Mouse (Mus musculus) thymus, postnatal 0 days (tissue): Measurements from ENCODE around the gene Pxn. TPM values are rescaled to one million over a fixed set of nuclear protein-coding genes. Genes with fewer than 3 reads are reported as not detected.
A peak's percentile ranks its signal among the peaks of the same experiment; 100 is the strongest.
"Not testable (repeated sequence)": the region's sequence is repeated elsewhere in the genome, so short reads cannot be mapped to it uniquely, and the experiment has no call there.

Source experiments
- DNase-seq: peaks from one replicate; pipeline ENCODE4 v3.0.0-alpha.2; 2015; ENCODE audit warnings: low spot score
- polyA plus RNA-seq: library from polyadenylated mRNA; unstranded; fragments of >200 nt; fragmentation: Nextera tagmentation; extraction: Ambion mirVana; gene quantifications from 2 replicates; pipeline ENCODE4 v1.2.1, GENCODE M21; 2015

Pxn gene
- polyA plus RNA-seq, 1 experiment from 2014 or later = 40.2 TPM

DNA sequence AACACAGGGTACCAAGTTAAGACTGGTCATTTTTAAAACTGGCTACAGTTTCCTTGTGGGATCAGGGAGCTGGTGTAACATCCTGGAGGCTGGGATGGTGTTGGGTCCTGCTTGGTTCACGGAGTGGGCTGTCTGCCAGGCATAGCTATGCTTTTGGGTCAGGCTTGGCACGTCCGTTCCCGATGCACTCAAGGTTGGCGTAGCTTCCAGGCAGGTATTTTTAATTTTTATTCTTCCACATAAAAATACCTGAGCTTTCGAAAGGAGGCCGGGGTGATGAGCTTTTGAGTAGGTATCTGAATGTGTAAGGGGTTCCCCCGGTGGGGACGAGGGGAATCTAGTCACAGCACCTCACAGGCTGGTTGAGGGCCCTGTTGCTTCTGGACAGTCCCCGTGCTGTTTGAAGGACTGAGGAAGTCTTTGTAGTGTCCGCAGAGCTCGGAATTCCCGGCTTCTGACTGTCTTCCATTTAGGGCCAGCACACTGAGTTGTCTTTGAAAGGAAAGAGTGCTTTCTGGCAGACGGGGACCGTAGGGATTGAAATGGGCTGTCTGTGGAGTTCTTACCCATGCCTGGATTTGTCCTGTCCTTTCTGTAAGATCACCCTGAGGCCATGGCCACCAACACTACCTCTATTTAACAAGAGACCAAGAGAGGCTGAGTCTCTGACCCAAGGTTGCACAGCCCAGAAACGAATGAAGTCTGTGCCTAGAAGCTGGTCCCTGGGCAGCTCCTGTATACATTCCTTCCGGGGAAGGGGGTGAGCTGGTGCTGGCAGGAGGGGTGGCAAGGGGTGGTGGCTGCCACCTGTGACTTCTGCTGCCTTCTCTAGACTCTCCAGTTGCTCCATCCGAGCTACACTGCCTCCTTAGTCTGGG lies 1.7 kb downstream of the Pxn start:
- peak; percentile 45 for DNase-seq

DNA sequence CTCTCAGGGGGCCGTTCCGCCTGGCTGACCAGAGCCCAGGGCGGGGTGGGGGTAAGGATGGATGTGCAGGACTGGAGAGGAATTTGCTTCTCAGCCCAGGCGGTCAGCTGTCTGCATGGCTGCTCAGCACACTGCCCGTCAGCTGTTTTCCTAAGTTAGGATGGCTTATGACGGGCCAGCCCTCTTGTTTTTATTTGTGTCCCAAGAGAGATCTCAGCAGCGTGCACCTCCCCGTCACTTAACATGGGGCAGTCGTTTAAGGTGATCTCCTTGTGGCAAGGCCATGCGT lies 2.3 kb downstream of the Pxn start:
- no peak for DNase-seq

DNA sequence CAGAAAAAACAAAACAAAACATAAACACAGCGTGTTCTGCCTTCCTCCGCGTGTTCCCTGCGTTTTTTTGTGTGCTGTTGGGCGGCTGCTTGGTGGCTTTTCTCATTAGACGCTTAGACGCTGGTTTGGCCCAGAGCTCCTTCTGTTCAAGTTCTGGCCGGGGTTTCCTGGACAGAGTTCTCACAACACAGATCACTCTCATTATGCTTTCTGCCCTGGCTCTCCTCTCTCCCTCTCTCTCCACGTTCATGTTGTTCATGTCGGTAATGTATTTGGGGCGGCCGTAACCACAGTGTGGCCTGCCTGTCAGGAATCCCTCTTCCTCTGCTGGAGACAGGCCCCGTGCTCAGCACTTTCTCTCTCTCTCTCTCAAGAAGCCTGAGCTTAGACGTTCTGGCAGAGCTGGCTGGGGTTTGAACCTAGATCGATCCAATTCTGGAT lies 2.9 kb downstream of the Pxn start:
- DNase-seq = no peak

DNA sequence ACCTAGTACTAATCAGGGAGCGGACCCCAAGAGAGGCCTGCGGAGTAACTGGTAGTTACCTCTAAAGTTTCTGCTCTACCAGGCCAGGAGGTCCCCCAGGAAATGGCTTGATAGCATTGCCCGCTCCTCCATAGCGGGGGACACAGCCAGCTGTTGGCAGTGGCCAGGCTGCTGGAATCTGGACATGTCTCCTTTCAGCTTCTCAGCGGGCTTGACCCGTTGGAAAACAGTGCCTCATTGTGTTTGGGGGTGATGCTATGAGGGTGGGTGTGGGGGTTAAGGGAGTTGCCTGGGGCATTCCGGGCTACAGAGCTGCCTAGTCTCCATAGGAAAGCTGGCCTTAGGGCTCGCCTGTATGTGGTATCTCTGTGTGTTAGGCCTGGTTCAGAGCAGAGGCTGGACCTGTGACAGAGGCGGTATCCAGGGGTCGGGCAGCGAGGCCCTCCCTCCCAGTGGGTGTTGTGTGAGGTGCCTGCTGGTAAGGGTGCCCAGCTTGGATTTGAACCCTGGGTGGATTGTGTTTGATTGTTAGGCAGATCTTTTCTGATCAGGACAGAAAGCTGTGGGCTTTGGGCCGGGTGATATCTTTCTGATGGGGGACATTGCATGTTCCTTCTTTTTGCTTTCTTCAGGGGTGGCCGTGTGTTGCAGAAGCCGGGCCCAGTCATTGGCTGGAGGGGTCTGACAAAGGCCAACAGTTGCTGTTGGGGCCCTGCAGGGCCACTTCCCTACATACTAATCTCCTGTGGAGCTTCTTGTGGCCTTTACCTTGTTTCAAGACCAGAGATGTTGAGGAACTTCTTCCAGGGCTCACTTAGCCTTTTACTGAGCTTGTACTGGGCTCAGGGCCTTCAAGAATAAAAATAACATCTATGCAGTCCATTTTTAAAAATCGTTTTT lies 3.6 kb downstream of the Pxn start:
- DNase-seq = no peak

DNA sequence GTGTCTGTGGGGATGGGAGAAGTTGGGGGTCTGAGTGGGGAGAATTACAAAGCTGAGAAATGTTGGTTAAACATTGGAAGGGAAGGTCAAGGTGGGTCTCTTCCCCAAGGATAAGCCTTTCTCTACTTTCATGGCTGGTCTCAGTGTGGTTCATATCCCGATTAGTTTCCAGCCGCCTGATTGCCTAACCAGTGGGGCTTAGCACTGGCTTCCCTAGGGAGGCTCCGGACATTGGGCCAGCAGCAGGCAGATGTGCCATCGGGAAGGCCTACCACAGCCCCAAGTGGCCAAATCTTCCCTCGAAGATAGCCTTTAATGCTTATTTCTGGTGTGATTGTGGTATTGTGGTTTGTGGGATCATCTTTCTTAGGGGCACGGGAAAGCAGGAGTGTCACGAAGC lies 5.9 kb downstream of the Pxn start:
- DNase-seq = no peak

DNA sequence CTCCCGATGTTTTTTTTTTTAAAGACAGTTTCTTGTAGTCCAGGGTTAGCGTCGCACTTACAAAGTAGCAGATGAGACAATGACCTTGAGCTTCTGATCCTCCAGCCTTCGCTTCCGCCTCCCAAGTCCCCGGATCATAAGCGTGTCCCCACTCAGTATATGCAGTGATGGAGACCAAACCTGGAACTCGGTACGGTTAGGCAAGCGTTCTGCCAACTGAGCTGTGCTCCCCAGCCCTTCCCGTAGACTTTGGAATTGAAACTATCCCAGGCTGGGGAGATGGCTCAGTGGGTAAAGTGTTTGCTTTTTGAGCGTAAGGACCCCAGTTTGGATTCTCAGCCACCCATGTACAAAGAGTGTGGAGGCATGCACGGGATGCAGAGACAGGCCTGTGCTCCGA lies 6.8 kb downstream of the Pxn start:
- DNase-seq = no peak

DNA sequence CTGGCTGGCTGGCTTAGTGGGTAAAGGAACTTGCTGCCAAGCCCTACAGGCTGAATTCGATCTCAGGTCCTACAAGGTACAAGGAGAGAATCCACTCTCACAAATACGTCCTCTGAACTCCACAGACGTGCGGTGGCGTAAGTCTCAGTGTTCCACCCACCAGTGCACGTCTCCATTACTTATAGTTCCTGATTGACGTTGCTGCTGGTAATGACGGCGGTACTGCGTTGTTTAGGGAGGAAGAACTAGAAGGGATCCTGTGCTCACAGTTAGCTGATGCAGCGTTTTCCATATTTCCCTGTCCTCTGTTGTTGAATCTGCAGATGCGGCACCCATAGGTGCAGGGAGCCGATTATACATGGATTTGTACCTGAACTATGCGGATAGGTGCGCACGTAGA lies 7.2 kb downstream of the Pxn start:
- DNase-seq = no peak

DNA sequence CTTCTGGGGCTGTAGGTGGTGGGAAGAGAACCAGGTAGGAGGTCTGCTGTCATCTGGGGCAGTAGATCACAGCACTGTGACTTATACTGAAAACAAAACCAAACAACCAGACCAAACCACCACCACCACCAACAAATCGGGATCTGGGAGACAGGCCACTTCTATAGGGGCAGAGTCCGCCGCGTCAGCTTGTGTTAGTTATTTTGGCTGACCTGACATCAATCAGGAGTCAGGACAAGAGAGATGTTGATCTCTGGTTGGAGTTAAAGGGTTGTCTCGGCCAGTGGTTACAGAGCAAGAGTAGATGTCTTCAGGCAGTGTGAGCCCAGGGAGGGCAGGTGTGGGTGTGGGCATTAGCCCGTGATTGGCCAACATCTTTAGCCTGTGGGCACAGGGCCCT lies 7.9 kb downstream of the Pxn start:
- DNase-seq = no peak

DNA sequence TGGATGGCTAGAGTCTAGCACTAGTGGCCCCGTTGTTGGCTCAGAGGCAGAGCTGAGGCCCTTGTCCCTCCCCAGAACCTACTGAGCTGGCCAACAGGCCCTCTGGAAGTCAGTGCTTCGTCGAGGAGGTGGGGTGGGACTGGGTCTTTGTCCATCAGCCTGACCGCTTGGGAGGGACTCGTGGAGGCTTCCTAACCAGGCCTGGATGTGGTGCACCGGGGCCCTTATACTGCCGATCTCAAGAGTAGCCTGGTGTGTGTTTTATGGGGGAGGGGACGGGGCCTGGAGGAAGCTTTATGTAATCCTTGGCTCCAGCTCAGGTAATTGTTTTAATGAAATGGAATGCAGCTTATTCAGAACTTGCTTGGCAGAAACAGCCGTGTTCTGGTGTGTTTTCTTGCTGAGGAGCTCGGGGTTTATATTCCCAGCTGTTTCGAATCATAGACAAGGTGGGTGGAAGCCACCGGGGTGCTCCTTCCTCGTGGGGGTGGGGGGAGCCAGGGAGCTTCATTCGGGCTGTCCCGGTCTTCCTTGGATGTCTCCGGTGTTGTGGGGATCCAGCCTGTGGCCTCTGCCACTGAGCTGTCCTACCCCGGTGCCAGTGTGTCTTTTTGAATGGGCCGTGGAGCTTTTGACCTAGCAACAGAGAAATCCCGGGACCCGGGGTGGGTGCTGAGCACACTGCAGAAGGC lies 8.6 kb downstream of the Pxn start:
- DNase-seq = no peak

DNA sequence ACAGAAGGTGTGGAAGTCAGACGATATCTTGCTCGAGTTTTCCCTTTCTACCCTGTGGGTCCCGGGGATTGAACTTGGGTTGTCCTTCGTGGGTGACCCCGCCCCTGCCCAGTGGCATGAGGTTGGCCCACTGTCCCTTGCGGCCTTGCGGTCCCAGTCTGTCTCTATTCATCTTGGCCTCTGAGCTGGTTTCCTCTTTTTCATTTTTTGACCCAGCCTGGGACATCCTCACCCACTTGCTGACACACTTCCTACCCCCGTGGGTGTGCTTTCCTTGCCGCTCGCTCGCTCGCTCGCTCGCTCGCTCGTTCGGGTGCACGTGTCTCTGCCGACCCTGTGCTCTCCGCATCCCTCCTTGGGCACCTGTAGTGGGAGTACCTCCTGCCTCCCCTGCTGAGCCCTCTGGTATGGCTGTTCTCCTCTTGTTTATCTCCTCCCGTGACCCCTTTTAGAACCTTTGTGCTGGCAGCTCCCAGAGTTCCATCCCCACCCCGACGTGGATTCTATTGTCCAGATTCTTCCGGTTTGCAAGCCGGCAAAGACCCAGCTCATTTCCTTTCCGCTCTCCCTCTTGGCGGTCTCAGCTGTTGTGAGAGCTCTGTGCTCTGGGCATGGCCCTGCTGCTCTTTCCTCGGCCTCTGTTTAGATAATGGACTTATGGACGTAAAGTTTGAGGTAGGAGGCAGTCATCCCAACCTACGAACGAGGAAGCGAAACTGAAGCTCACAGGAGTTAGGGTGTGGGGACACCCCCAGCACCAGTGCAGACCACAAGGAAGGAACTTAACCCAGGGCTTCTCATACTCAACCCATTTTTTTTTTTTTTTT lies 9.8 kb downstream of the Pxn start:
- peak; percentile 77 for DNase-seq

DNA sequence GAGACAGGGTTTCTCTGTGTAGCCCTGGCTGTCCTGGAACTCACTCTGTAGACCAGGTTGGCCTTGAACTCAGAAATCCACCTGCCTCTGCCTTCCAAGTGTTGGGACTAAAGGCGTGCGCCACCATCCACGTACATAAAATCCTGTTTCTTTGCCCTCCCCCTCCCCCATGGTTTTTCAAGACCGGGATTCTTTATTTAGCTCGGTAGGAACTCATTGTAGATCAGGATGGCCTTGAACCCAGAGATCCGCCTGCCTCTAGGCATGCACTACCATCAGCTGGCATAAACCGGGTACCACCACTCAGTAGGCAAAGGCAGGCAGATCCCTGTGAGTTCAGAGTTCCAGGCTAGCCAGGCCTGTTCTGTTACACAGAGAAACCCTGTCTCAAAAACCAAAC lies 10.4 kb downstream of the Pxn start:
- no peak for DNase-seq

DNA sequence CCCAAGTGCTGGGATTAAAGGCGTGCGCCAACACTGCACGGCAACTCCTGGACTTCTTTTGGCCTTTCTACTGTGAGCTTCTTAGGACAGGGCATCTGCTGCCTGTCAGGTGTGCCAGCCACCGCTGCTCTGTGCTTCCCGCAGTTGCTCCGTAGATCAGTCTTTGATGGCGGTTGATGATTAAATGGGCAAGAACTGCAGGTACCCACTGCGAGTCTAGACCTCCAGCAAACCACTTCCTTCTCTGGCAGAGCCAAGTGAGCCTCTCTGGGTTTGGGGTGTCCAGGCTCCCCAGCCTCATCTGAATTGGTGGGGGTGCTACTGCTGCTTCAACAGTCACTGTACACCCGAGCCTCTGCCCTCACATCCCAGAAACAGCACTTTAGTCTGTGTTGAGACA lies 11.0 kb downstream of the Pxn start:
- DNase-seq = peak; percentile 60

DNA sequence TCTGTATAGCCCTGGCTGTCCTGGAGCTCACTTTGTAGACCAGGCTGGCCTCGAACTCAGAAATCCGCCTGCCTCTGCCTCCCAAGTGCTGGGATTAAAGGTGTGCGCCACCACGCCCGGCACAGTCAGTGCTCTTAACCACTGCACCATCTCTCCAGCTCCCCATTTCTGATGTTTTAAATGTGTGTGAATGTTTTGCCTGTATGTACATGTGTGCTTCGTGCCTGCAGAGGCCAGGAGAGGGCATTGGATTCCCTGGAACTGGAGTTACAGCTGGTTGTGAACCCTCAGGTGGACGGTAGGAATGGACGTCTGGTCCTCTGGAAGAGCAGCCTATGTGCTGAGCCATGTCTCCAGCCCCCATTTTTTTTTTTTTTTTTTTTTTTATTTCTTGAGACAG lies 11.7 kb downstream of the Pxn start:
- not testable (repeated sequence) for DNase-seq

DNA sequence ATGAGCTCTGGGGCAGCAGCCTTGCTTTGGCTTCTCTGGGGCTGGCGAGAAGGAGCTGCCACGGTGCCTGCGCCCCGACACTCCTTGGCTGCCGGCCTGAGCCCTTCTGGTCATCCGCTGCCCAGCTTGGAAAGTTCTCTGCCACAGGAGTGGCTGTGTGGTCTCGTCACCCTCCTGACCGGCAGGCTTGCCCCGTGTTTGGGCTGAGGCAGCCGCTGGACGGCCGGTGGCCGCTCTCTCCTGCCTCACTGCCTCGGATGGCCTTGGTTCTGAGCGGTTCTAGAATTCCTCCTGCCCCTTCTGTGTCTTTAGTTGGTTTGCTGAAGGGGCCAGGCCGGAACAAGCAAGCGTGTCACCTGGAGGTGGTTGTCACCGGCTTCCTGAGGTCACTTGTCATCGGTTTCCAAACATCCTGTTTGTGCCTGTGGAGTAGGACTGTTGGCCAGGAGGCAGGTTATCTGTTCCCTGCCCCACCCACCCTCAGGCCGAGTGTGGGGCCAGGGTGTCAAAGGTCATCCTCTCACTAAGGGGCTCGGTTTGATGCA lies 13.9 kb downstream of the Pxn start:
- DNase-seq = no peak

DNA sequence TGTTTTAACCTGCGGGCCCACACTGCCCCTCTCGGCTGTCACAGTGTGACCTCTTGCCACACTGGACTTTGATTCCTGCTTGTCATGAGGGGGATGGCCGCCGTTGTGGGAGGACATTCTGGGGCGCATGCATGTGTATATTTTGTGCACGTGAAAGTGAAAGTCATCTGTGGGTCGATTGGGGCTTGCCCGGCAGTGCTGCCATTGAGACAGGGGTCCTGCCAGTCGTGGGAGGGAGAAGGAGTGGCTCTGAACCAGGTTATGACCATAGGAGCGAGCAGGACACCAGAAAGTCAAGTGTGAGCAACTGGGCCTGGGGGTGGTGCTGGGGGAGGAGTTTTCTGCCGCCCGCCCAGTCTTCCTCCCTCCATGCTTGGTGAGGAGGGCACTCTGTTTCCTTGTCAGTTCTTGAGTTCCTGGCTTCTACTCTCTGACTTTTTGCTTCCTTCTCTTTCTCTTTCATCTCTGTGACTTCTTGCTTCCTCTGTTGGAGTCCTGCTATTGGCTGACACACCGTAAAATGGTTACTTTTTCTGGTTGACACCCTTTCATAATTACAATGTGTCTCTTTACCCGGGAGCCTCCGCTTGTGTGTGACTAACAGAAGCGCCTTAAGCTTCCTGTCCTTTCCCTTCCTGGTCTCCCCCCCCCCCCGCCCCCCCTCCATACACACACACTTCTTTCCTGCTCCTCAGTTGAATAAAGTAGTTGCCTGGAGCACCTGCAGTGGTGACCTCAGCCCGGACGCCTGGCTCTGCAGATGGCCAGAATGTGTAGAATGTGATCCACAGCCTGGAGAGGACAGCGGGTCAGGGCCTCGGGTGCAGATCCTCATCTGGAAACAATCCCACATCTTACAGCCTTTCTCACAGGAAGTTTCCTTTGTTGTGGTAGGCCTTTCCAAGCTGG lies 15.3 kb downstream of the Pxn start:
- peak; percentile 75 for DNase-seq

DNA sequence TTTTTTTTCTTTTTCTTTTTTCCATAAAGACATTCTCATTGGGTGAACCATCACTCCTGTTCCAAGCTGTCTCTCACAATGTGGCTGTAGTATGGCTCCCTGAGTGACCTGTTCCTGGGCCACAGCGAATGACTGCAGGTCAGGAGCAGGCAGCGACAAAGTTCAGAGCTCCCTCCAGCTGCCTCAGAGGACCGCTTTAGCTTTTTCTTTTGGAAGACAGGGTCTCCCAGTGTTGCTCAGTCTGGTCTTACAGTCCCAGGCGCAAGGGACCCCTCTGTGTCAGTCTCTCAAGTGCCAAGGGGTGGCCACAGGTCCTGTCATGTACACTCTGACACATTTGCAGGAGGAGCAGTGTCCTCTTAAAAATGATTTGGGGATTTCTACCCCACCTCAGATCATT lies 16.1 kb downstream of the Pxn start:
- no peak for DNase-seq

DNA sequence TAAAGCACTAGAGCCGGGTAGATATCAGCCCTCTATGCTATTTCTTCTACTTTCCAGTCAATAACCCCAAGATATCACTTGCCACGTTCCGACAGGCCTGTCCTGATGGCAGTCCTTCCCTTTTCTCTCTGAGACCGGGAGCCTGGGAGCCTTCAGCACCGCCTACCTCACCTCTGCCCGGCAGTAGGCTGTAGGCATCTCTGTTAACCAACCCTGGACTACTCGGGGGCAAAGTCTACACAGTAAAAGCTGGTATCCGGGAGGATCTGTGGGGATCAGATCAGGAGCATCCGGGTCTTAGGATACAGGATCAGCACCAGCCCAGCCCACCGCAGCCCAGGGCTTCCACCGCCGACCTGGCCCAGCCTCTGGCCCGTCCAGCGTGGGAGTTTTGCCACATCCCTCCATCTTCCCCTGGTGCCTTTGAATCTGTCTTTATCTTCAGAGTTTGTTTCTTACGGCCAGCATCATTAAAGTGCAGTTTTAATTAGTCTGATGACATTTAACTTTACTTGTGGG lies 16.6 kb downstream of the Pxn start:
- DNase-seq = no peak

DNA sequence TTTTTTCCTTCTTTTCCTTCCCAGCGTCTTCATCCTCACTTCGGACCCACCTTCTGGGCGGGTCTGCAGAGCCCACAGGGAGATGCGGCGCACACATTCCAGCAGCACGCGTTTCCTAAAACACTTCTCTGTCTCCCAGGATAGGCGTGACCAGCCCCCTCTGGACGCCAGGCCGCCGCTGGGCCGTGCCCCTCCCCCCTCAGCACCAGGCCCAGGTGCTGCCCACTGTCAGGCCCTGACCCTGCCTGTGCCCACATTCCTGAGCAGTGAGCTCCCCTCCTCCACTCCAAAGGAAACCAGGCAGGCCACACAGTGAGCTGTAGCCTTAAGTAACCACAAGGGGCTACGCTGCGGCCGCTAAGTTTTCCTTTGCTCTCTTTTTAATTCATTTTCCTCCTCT lies 17.5 kb downstream of the Pxn start:
- no peak for DNase-seq

DNA sequence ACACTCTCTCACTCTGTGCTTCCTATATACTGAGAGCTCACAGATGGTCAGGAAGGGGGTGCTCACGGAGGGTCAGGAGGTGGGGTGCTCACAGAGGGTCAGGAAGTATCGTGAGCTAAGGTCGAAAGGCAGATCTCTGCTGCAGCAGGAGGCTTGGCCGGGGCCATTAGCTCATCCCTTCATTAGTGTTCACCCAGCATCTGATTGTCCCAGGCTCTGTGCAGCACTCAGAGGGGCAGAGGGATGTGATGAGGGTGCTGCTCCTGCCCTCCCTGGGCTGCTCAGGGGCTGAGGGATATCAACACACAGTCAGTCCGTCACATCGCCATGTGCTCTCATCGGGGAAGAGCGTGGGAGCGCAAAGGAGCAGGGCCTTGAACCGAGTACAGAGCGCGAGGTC lies 18.0 kb downstream of the Pxn start:
- DNase-seq = no peak

DNA sequence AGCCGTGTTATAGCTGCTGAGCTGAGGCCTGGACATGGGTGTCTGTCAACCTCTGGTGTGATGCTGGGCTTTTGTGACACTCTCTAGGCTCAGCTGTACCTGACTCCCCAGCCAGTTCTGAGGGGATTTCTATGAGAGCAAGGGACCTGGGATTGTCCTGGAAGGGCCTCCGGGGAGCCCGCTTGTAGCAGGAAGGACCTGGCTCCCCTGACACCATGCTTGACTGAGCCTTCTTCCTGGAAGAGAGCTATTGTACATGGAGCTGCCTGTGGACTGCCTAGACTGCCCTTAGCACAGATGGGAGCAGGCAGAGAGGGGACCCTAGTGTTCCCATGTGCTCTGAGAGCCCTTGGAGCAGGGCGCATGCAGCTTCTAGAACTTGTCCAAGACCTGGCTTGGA lies 18.9 kb downstream of the Pxn start:
- DNase-seq = no peak
